Mouse (Mus musculus) frontal cortex, postnatal 25 days (tissue): ENCODE data around the gene Olfr414.

Experiments
- DNase-seq, 2 experiments: peaks; one replicate each; pipeline ENCODE4 v3.0.0; 2022; ENCODE audit warnings: low spot score in 2 of 2

The Olfr414 gene

DNA sequence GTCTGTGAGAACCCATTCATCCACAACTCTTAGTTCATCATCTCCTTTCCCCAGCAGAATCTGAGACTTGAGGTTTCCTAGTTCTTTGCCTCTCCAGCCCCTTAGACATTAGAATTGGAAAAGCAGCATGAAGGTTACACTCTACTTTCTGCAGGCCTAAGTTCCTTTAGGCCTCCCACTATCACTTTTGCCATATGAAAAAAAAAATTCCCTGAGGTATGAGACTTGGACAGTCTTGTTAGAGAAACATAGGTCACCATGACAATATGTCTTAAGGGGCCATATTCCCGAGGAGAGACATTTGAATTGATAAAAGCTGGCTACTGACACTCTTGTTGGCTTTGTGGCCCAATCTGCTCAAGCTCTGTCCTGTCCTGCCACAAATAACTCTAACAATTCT, at the start of gene Olfr414:
Olfr414 (plus strand) TSS at position 301 of the 400 bp plus-strand sequence.
- no peak for DNase-seq

- DNase-seq = no peak
These were observed 33.1 kb upstream of the Olfr414 start, which contains the start of gene Olfr248 for GRCm38 (mm10) chr1:174390746-174391145. Gene Olfr248, plus strand, starts transcription at chr1:174391046.

DNA sequence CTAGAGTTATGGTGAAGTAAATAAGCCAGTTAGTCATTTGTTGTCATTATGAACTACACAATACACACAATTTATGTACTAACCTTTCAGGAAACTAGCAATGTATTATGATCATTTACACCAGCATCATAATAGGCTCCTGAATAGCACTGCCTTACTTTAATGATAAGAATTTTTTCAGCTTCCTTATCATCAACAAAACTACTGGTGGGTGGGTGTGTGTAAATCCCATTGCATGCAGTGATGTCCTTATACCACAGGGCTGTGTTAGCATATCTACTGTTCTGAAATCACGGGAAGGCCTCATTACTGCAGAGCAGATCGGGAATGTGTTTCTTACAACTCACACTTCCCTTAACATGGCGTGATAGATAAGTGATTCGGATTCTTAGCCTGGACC, 905 bp upstream of the Olfr414 start:
- no peak for DNase-seq

DNA sequence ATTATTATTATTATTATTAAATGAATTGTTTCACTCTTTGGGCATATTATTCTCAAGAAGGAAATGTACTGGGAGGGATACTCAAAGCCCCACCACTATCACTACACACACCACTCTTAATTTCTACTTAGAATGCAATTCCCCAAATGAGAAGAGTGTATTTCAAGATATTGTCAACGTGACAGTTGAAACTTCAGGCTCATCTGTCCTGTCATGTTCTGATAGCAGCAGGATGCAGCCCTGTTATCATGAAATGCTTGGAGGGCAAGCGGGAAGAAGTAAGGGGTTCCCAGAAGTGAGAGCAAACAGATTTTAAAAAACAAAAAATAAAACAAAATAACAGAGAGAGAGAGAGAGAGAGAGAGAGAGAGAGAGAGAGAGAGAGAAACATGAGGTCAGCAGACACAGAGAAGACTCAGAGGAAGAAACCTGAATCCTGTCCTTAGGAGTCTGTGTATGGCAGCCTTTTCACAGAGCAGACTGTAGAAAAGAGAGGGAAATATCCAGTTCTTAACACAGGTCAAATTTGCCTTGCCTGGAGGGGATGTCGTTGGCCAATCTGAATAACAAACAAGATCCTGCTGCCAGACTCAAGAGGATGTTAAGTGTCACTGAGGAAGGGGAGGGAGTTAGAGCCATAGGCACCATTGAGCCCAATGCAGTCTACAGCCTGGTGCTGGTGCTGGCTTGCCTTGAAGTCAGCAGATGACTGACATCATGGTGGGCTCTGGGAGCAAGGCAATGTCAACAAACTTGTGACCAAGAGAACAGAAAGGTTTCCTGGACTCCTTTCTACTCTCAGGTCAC, 2.5 kb downstream of the Olfr414 start:
- no peak for DNase-seq

DNA sequence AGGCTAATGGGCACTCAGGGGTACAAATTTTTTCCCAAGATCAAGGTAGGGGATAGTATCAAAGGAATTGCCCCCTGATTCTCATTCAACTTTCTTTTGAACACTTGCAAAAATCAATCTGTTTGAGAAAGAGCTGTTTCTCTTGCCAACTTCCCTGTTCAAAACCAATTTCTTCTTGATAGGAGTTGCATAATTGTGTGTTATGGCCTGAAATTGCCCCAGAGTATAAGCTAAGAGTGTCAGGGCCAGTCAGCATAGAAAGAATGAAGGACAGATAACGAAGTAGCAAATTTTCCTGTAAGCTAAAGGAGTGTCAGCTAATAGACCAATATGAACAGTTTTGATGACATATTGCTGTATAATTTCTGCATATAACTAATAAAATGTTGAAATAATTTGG, 3.5 kb downstream of the Olfr414 start:
- DNase-seq = no peak

DNA sequence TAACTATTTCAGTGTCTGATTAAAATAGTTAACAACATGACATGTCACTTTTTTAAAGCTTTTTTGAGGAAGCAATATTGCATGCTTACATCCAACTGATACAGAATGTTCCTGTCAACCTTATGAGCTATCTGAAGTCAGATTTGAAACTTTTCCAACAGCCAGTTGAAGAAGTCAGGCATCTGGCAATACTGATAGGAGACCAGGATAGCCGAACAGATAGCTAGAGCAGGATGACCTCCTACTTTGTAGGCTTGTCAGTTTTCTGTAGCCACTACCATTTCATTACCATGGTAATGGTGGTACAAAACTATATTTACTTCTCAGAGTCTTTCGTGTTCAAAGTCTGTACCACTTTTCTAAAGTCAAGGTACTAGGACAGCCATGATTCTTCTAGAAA, 4.5 kb downstream of the Olfr414 start:
- DNase-seq = no peak

DNA sequence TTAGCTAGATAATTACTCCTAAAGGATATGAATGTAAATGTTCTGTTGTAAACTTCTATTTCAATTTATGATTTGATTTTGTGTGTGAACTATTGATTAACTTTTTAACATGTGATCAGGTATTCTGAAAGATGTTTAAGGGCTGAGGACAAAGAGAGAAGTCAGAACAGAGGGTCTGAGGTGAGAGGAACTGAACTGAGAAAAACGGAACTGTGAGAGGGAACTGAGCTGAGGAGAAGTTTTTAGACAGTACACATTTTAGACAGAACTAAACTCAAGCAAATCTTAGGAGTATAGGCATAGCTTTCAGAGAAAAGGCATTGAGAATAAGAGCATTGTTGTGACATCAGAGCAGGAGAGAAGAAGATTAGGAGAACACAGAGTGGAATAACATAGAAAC, 10.3 kb downstream of the Olfr414 start:
- no peak for DNase-seq

DNA sequence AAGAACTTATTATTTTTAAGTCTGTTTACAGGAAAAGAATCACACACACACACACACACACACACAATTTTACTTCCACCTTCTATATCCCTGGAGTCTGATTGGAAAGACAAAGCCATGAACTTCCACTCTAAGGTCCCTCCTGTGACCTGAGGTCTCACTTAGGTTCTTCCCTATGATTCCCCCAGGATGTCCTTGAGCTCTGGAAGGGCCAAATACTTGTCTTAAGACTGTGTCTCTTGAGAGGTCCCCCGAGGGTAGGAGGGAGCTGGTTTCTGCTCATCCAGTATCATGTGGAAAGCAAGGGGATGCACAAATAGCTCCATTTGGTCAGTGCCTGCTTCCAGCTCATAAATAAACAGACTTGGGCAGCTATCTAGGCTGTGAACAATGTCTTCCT, 17.9 kb downstream of the Olfr414 start, which contains the start of gene Olfr220:
Olfr220 (plus strand) TSS at position 301 of the 400 bp plus-strand sequence.
- no peak for DNase-seq

- no peak for DNase-seq
These were observed 31.2 kb downstream of the Olfr414 start for GRCm38 (mm10) chr1:174455100-174455499.

DNA sequence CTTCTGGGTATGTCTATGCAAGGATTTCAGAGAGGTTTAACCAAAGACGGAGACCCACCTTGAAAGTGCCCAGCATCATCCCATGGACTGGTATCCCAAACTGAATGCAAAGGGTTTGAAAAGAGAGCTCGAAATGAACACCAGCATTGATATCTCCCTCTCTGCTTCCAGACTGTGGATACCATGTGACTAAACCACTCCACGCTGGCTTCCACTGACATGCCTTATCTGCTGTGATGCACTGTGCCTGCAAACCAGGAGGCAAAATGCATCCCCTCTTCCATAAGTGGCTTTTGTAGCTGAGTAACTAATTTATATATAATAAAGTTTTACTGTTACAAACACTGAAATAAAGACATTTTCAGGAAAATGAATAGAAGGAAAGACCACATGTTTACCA, 41.5 kb downstream of the Olfr414 start:
- DNase-seq = no peak

GRCm38 (mm10) chr1:174466240-174466639, 42.4 kb downstream of the Olfr414 start:
- DNase-seq = no peak

DNA sequence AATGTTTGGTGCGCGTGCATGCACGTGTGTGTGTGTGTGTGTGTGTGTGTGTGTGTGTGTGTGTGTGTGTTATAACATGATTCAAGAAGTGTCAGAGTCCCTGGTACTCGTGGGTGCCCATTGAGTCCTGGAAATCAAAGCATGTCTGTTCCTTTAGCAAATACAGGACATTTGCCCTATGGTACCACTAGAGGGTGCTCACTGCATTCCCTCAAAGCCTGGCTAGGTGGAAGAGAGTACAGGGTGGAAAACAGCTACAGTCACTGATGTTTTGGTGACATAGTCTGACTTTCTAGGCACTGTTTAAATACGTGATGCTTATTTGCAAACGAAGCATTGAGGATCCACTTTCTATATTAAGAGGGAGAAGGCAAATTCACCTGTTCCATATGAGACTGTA, 45.9 kb downstream of the Olfr414 start:
- DNase-seq = peak in 1 of 2 experiments; percentile 14

GRCm38 (mm10) chr1:174482567-174482966, 58.7 kb downstream of the Olfr414 start:
- DNase-seq = no peak
